Mouse (Mus musculus): ENCODE measurements around the gene Rpl11. TPM values are rescaled to one million over a fixed set of nuclear protein-coding genes. Genes with fewer than 3 reads are reported as not detected.

Gene Rpl11
- polyA plus RNA-seq, 1 experiment from 2014 or later = 377 TPM

- DNase-seq = no peak
- H3K9me3 ChIP-seq (replicated peaks) = no peaks in the 10 kb centered on the region
- 93% methylated on average over 9 of the region's 9 CpGs for WGBS (ENCODE audit: insufficient replicate concordance)
These were observed 30.3 kb downstream of the Rpl11 start for GRCm38 (mm10) chr4:136022924-136023323.

DNA sequence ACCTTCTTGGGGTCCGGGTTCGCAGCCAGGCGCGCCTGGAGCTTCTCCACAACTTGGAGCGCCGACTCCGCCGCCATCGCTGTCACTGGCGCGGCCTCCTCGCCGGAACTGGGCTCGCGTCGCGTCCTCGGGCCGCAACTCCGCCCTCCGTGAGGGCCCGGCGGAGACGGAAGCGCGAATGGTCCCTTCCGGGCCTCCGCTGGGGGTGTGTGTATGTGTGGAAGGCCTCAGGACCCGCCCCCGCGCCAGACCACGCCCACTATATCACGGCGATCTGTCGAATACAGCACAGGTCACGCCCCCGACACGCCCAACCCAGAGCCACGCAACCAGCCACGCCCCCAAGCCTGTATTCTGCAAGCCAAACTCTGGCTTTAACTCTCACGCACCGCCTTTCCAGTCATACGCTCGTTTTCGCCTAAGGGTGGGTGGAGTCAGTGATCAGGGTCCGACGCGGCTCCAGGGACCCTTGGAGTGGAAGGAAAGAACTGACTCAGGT lies 31.6 kb downstream of the Rpl11 start, which contains the start of gene Eloa:
Gene Eloa (minus strand): TSS at position 215 of the 499 bp plus-strand sequence.
- Histone ChIP-seq H3K9me3 (replicated peaks) (no peaks in the 10 kb centered on the region), H3K9ac (peak within 1 kb of the TSS; percentile 94), H3K27me3 (no peaks in the 10 kb centered on the region), H3K4me1 (replicated peaks) (peaks cover 38% of the 10 kb centered on the region), H3K4me2 (peak within 1 kb of the TSS; percentile 83), H3K36me3 (peaks cover 16% of the 10 kb centered on the region), H3K4me3 (replicated peaks) (peak within 1 kb of the TSS; percentile 79), H3K27ac (peak within 1 kb of the TSS; percentile 94)
- DNase-seq (peak; percentile 100), ATAC-seq (ENCODE audit: low read depth) (peak; percentile 97)
- under 1% methylated on average over 42 of the region's 48 CpGs for WGBS (ENCODE audit: insufficient replicate concordance)

More at GRCm38 (mm10) chr4:136022924-136023323, 30.3 kb downstream of the Rpl11 start:
- H3K27ac ChIP-seq = no peak overlapping the region
- no peak overlapping the region for H3K4me2 ChIP-seq
- no peak overlapping the region for H3K9ac ChIP-seq
- H3K4me1 ChIP-seq (replicated peaks) = peaks cover 43% of the 10 kb centered on the region
- no peaks in the 10 kb centered on the region for H3K27me3 ChIP-seq
- ATAC-seq (ENCODE audit: low read depth) = no peak
- H3K36me3 ChIP-seq = 0 out of 2 replicates have a peak, but pooled peaks cover 7% of the 10 kb centered on the region
- H3K4me3 ChIP-seq (replicated peaks) = no peak overlapping the region

DNA sequence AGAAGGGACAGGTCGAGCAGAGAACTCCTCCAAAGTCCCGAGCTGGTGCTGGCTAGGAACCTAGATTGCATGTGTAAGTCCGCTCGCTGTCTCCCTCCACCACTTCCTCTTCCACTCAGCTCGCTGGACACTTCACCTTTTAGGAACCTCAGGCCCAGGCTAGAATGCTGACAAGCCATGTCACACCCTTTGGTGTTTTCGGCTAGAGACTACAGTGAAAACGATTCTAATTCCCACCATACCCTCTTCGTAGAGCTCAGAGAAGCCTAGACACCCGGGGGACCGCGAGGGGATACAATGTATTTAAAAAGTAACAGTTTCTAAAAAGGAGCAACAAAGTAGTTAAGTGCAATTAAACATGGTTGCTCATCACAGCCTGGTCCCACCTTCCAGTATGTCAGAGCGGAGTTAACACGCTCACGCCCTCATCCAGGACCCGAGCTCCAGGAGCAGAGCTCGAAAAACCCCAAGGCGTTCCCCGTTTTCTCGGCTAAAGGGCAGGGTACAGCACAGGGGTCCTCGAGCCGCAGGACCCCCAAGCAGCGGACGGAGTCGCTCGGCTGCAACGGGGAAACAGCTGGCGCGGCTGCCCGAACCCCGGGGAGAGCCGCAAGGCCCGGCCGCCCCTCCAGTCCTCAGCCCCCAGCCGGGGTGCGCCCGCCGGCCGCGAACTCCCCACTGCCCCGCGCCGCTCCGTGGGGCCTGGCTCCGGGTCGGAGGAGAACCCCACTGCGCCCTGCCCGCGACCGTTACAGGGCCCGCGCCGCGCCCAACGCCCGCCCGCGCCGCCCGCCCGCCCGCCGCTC lies 32.3 kb downstream of the Rpl11 start:
- Histone ChIP-seq H3K4me3 (replicated peaks) (peak overlapping the region; percentile 79), H3K4me2 (peak overlapping the region; percentile 83), H3K4me1 (replicated peaks) (peaks cover 45% of the 10 kb centered on the region), H3K9ac (peak overlapping the region; percentile 94), H3K27ac (peak overlapping the region; percentile 94), H3K9me3 (replicated peaks) (no peaks in the 10 kb centered on the region), H3K27me3 (no peaks in the 10 kb centered on the region), H3K36me3 (peaks cover 17% of the 10 kb centered on the region)
- peak; percentile 36 for DNase-seq
- WGBS (ENCODE audit: insufficient replicate concordance) = under 1% methylated on average over 33 of the region's 62 CpGs
- peak; percentile 69 for ATAC-seq (ENCODE audit: low read depth)

GRCm38 (mm10) chr4:136016059-136016602 lies 37.1 kb downstream of the Rpl11 start:
- Histone ChIP-seq H3K4me1 (replicated peaks) (peaks cover 49% of the 10 kb centered on the region), H3K27me3 (no peaks in the 10 kb centered on the region), H3K9ac (no peak overlapping the region), H3K27ac (no peak overlapping the region), H3K4me2 (no peak overlapping the region), H3K36me3 (peaks cover 50% of the 10 kb centered on the region), H3K9me3 (replicated peaks) (no peaks in the 10 kb centered on the region), H3K4me3 (replicated peaks) (no peak overlapping the region)
- 71% methylated on average over 3 of the region's 3 CpGs for WGBS (ENCODE audit: insufficient replicate concordance)
- DNase-seq = no peak
- ATAC-seq (ENCODE audit: low read depth) = no peak

DNA sequence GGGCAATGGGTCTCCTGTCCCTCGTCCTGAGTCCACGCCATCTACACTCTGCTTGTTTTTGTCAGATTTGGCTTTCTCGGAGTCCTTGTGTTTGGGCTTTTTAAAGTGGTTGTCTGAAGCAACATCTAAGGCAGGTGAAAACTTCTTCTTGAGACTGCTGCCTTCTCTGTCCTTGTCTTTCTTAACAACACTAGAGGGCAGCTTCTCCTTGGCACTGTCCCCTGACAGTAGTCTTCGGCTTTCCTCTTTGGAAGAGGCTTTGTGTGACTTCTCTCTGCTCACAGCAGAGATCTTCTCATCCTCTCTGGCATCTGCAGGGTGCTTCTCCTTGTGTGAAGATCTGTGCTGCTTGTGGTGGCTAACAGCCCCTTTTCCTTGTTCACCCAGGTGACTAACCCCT lies 42.6 kb downstream of the Rpl11 start:
- Histone ChIP-seq H3K4me3 (replicated peaks) (no peak overlapping the region), H3K9me3 (replicated peaks) (no peaks in the 10 kb centered on the region), H3K36me3 (peaks cover 89% of the 10 kb centered on the region), H3K27ac (no peak overlapping the region), H3K9ac (no peak overlapping the region), H3K4me1 (replicated peaks) (peaks cover 12% of the 10 kb centered on the region; the same call in 1 of the 2 replicates), H3K4me2 (no peak overlapping the region), H3K27me3 (no peaks in the 10 kb centered on the region)
- 88% methylated on average over 4 of the region's 4 CpGs for WGBS (ENCODE audit: insufficient replicate concordance)
- DNase-seq (no peak), ATAC-seq (ENCODE audit: low read depth) (no peak)

- Histone ChIP-seq H3K4me1 (replicated peaks) (peaks cover 12% of the 10 kb centered on the region; the same call in 1 of the 2 replicates), H3K4me2 (no peak overlapping the region), H3K27me3 (no peaks in the 10 kb centered on the region), H3K9ac (no peak overlapping the region), H3K9me3 (replicated peaks) (no peaks in the 10 kb centered on the region), H3K27ac (peak overlapping the region; percentile 10; the same call in 1 of the 2 replicates), H3K4me3 (replicated peaks) (no peak overlapping the region), H3K36me3 (peaks cover 98% of the 10 kb centered on the region)
- ATAC-seq (ENCODE audit: low read depth) (peak; percentile 52), DNase-seq (no peak)
- WGBS (ENCODE audit: insufficient replicate concordance) = 83% methylated on average over 8 of the region's 8 CpGs
These were observed 44.3 kb downstream of the Rpl11 start for GRCm38 (mm10) chr4:136008782-136009447.

GRCm38 (mm10) chr4:136006821-136007220 lies 46.4 kb downstream of the Rpl11 start:
- Histone ChIP-seq H3K36me3 (peaks cover 99% of the 10 kb centered on the region), H3K4me2 (no peak overlapping the region)

DNA sequence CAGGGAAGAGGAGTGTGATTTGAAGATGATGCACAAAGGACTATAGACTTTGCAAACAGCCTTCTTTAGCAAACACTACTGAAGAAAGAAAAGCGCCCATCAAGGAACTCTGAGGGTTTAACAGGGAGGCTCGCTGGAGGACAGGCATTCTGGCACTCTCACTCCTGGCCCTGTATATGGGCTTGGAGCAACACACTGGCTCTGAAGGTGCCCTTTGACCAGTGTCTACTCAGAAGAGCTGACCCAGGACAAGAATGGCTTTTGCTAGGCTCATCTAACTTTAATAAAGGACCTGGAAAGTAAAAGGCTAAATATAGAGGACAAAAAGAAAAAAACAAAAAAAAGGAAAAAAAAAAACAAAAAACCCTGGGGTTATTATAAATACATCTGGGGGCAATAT lies 48.3 kb downstream of the Rpl11 start:
- WGBS (ENCODE audit: insufficient replicate concordance) = 77% methylated on average over 2 of the region's 2 CpGs
- H3K27ac ChIP-seq = no peak overlapping the region
- H3K36me3 ChIP-seq = peaks cover 88% of the 10 kb centered on the region
- DNase-seq = no peak
- no peaks in the 10 kb centered on the region for H3K4me1 ChIP-seq (replicated peaks)
- no peak for ATAC-seq (ENCODE audit: low read depth)
- no peak overlapping the region for H3K4me2 ChIP-seq
- no peaks in the 10 kb centered on the region for H3K27me3 ChIP-seq
- no peak overlapping the region for H3K4me3 ChIP-seq (replicated peaks)
- no peaks in the 10 kb centered on the region for H3K9me3 ChIP-seq (replicated peaks)
- H3K9ac ChIP-seq = no peak overlapping the region

More at GRCm38 (mm10) chr4:136006821-136007220, 46.4 kb downstream of the Rpl11 start:
- ATAC-seq (ENCODE audit: low read depth) (no peak), DNase-seq (no peak)
- H3K27ac ChIP-seq = no peak overlapping the region
- H3K4me1 ChIP-seq (replicated peaks) = 0 out of 2 replicates have a peak, but pooled peaks cover 4% of the 10 kb centered on the region
- H3K9me3 ChIP-seq (replicated peaks) = no peaks in the 10 kb centered on the region
- H3K4me3 ChIP-seq (replicated peaks) = no peak overlapping the region
- H3K27me3 ChIP-seq = no peaks in the 10 kb centered on the region
- no peak overlapping the region for H3K9ac ChIP-seq
- WGBS (ENCODE audit: insufficient replicate concordance) = 78% methylated on average over 3 of the region's 3 CpGs

DNA sequence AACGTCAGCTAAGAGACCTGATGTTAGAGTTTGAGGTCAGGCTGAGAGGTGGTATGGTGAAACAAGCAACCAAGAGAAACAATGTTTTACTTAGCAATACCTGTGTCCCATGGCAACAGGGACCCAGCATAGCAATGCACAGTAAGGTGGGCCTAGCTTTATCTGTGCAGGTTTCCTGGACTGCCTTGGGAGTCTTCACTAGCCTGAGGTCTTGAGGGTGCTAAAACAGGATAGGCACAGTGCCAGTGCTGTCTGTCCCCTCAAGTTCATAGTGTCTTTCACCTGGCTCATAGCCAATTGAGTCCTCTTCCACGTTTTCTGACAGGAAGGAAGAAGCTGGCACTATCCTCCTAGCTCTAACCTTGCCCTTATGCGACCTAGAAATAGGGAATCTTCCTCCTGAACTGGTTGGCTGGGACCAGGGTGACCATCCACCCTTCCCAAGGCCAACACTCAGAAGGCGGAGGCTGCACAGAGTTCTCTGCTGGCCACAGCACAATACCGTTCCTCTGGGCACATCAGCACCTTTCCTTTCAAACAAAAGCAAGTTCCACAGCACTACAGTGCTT lies 49.0 kb downstream of the Rpl11 start:
- DNase-seq (no peak), ATAC-seq (ENCODE audit: low read depth) (no peak)
- Histone ChIP-seq H3K4me3 (replicated peaks) (no peak overlapping the region), H3K27ac (no peak overlapping the region), H3K4me2 (no peak overlapping the region), H3K4me1 (replicated peaks) (no peaks in the 10 kb centered on the region), H3K27me3 (no peaks in the 10 kb centered on the region), H3K9ac (no peak overlapping the region), H3K36me3 (peaks cover 81% of the 10 kb centered on the region), H3K9me3 (replicated peaks) (no peaks in the 10 kb centered on the region)
- 84% methylated on average over 5 of the region's 5 CpGs for WGBS (ENCODE audit: insufficient replicate concordance)

GRCm38 (mm10) chr4:135995118-135995517 lies 58.1 kb downstream of the Rpl11 start:
- DNase-seq (no peak), ATAC-seq (ENCODE audit: low read depth) (no peak)
- no peak overlapping the region for H3K27ac ChIP-seq

GRCm38 (mm10) chr4:135993941-135994340 lies 59.3 kb downstream of the Rpl11 start:
- Histone ChIP-seq H3K36me3 (no peaks in the 10 kb centered on the region), H3K9me3 (replicated peaks) (peaks cover 5% of the 10 kb centered on the region; the same call in 1 of the 2 replicates), H3K4me3 (replicated peaks) (no peak overlapping the region), H3K9ac (no peak overlapping the region), H3K4me2 (no peak overlapping the region), H3K27me3 (no peaks in the 10 kb centered on the region), H3K27ac (0 out of 2 replicates have a peak overlapping the region, but pooled peaks have one; percentile 41), H3K4me1 (replicated peaks) (peaks cover 13% of the 10 kb centered on the region)
- DNase-seq = no peak
- 91% methylated on average over 6 of the region's 6 CpGs for WGBS (ENCODE audit: insufficient replicate concordance)
- ATAC-seq (ENCODE audit: low read depth) = no peak

More at GRCm38 (mm10) chr4:135995118-135995517, 58.1 kb downstream of the Rpl11 start:
- H3K9me3 ChIP-seq (replicated peaks) = peaks cover 5% of the 10 kb centered on the region; the same call in 1 of the 2 replicates
- no peak overlapping the region for H3K4me3 ChIP-seq (replicated peaks)
- H3K9ac ChIP-seq = no peak overlapping the region
- H3K4me2 ChIP-seq = no peak overlapping the region
- WGBS (ENCODE audit: insufficient replicate concordance) = 72% methylated on average over 4 of the region's 4 CpGs
- H3K4me1 ChIP-seq (replicated peaks) = peaks cover 13% of the 10 kb centered on the region
- no peaks in the 10 kb centered on the region for H3K36me3 ChIP-seq
- H3K27me3 ChIP-seq = no peaks in the 10 kb centered on the region

All from liver, embryonic 13.5 days (tissue).